Mouse (Mus musculus) brain, embryonic 14.5 days (tissue): Measurements from ENCODE around the gene Dab1.

Experiments
- CTCF ChIP-seq: fragments of 200-500 bp; IDR thresholded peaks from 2 replicates; pipeline ENCODE4 v1.5.1; 2012; ENCODE audit warnings: inconsistent platforms, mild to moderate bottlenecking, moderate library complexity, borderline replicate concordance; ENCODE audit not compliant: insufficient read depth, insufficient read length; ENCODE audit errors: extremely low read depth
- POLR2A ChIP-seq: fragments of 200-500 bp; IDR thresholded peaks from 2 replicates; pipeline ENCODE4 v1.6.1; 2012; ENCODE audit warnings: mild to moderate bottlenecking, inconsistent platforms, borderline replicate concordance; ENCODE audit not compliant: poor library complexity, insufficient read depth, insufficient read length, severe bottlenecking; ENCODE audit errors: extremely low read depth

DNA sequence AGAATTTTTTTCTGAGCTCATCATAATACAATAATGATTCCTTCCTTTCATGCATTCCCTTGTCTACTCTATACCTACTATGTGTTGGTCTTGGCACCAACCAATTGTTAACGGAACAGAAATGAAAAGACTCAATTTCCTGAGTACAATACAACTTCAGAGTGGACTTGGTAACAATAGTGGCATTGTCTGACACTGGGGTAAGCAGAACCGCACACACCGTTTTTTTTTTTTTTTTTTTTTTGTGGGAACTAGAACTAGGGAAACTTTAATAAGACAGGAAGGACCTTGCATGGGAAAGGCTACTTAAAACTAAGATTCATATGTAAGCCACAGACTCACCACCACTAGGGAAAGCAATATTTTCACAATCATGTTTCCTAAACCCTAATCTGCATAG, 682.6 kb downstream of the Dab1 start:
- TF ChIP-seq POLR2A (no peak), CTCF (no peak)
